Mouse (Mus musculus) cerebellum, postnatal 36 days (tissue): ENCODE results near the gene R3hdml.

ENCODE experiments used
- DNase-seq, 2 experiments: peaks; one replicate each; pipeline ENCODE4 v3.0.0; 2021 to 2022; ENCODE audit warnings: mixed read lengths in 2 of 2

R3hdml gene

DNA sequence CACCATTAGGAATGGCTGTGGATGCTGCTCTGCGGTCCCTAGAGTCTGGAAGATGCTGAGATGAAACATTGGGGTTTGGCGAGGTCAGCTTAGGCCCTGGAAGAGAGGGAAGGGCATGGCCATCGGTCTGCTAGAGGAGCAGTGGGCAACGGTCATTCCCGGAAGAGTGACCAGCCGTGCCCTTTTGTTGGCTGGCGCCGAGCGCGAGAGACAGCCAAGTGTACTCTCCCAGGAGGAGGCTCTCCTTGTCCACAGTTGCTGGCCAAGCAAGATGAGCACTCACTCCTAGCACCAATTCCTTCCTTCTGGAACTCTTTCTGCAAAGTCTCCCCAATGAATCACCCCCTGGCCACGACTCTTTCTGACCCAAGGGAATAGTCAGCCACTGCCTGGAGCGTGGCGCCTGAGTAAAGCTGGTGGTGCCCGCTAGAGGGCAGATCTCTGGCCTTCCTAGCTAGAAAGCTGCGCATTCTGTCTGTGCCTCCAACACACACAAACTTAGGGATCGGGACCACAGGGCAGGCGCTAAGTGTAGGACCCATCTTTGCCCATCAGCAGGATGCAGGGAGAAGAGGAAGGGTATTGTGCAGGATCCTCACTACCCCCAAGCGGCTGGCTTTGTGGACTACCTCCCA lies 11.8 kb upstream of the R3hdml start:
- DNase-seq = peak in 1 of 2 experiments; percentile 30

DNA sequence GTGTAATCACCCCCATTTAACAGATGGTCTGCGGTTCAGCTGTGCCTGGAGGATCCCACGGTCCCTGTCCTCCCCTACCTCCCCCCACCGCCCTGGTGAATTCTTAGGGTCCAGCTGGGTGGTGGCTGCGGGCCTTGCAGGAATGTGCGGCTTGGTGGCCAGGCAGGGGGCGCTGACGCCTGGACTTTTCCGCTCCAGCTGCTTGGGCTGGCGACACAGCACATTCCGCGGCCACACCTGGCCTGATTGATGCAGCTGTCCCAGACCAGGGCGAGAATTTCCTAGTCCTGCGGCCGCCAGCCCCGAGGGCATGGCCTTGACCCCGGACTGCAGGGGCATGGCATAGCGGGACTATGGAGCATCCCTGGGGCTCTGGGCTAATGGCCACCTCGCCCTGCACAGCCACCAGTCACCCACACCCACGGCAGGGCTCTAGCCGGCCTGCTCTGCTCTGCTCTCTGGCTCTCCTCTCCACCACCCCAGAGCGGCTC lies 10.5 kb upstream of the R3hdml start:
- no peak for DNase-seq

DNA sequence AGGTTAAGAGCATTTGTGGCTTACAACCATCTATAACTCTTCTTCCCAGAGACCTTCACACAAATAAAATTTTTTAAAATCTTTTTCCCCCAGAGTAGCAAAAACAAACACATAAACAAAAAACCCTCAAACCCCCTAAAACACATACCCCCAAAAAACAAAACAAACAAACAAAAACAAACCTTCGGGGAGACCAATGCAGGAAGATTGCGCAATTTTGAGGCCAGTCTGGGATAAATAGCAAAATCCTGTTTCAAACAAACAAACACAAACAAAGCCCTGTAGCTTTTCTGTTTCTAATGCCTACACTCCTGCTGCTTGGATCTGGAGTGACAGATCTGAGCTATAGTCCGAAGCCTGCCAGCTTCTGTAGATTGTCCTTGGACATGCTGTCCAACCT lies 4.8 kb upstream of the R3hdml start:
- DNase-seq = no peak

DNA sequence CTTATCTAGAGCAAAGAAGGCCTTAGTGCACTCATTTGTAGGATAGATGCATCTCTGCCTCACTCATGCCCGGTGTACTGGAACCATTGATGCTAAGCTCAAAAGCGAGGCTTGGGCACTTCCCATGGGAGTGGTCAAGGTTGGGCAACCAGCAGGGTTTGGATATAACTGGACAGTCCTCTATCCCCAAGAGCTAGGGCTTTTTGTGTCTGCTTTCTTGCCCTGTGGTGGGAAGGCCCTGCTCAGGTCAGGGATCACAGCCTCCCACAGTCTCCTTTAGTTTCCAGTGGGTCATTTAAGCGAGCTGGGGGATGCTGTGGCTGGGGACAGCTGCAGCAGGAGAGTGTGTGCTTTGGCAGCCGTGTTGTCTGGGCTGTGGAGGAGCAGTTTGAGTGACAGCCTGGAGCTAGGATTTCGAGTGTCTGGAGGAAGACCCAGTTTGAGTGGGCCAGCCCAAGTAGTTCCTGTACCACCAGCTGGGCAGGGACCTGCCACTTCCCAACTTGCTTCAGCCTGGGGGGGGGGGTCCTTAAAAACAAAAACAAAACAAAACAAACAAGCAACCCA lies 2.3 kb upstream of the R3hdml start:
- no peak for DNase-seq

DNA sequence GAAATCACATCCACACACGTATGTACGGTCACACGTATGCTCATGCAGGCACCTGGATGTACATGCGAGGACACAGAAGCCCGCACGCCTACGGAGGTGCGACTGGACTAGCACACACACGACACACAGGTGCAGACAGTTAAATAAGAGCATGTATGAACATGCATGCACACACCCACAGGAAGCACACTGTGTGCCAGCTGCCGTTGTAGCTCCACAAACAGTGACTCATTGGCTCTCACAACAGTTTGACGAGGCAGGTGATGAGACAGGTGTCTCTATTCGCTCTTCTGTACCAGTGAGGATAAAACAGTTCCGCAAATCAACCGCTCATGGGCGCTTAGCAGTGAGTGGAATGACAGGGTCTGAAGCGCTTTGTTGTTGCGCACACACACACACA lies 1.5 kb upstream of the R3hdml start:
- no peak for DNase-seq

DNA sequence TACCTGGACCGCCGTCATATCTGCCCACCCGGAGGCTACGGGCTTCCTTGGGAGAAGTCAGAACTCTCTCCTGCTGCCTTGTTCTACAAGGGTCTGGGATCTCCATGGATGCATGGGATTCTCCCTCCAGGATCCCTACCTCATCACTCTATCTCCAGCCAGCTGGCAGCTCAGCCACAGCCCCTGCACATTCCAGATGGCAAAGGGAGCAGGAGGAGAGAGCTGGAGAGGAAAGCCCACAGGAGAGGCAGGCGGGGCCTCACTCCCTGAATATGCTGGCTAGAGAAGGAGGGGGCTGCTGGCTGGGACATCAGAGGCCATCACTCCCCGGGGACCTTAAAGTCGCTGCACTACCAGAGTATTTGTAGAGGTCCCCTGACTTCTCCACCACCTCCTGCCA lies 767 bp upstream of the R3hdml start:
- no peak for DNase-seq

DNA sequence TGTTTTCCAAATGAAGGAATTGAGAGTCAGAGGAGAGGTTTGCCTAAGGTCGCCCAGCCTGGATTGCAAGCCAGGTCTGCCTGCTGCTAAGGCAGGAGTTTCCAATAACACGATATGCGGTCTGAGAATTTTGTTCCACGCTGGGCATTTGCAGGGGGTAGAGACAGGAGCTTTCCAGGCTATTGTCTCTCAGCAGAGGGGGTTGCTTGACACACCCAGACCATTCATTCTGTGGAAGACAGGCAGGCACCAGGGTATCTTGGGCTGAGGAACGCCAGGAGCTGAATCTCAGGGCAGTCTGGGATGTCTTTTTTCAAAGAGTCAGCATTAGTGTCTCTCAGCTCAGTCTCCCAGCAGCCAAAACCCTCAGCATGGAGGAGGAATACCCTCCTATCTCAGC lies 913 bp downstream of the R3hdml start:
- DNase-seq = no peak

DNA sequence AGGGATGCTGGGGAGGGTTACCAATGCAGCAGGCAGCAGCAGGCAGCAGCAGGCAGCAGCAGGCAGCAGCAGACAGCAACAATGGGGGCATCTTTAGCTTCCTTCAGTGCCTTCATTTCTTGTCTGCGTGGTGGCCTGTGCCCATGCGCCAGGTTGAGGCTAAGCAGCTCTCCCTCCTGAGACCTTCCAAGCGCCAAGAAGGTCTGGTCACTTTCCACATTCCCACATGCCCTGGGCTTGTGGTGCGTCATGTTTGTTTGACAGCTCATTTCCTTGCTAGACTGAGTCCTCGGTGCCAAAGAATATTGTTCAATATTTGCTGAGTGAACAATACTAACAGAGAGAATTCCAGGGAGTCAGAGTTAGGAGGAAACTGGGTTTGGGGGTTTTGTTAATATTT lies 1.9 kb downstream of the R3hdml start:
- DNase-seq = no peak

DNA sequence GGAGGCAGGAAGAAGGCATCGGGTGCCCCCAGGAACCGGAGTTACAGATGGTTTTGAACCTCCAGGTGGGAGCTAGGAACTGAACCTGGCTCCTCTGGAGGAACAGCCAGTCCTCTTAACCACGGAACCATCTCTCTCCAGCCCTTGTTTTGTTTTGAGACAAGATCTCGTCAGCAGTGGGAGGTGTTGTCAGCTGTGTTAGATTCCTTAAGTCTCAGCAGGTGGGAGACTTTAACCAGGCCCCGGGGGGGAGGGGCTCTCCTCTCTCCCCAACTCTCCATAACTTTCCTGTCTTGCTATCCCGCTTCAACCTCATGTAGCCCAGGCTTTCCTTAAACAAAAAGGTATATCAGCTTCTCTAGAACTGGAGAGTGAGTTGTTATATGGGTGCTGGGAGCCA lies 2.3 kb downstream of the R3hdml start:
- no peak for DNase-seq

DNA sequence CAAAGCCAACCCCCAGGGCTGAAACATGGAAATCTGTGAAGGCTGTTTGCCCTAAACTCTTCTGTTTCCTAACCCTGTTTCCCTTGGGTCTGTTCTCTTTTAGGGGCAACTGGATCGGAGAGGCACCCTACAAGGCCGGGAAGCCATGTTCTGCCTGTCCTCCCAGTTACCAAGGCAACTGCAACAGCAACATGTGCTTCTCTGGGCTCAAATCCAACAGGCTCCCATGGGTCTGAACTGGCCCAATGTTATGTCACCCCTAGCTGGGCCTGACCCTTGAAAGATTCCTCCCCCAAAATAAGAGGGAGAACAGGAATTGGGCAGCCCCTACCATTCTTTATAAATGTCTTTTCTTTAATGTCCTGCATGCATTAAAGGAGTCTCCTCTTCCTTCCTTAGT lies 10.1 kb downstream of the R3hdml start:
- no peak for DNase-seq

DNA sequence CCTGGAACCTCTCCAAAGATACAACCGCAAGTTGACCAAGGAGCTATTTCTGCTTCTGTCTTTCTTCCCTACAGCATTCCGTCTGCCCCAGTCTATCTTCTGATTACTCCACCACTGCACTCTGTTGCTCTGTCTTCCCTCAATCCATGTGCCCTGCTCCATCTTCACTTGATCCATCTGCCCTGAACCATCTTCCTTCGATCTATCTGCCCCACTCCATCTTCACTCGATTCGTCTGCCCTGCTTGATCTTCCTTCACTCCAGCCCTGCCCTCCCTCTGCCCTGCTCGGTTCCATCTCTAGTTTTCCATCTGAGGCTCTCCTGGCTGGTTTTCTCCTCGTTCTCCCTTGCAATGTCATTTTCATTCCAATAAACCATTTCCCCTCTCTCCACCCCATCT lies 11.1 kb downstream of the R3hdml start:
- DNase-seq = no peak

DNA sequence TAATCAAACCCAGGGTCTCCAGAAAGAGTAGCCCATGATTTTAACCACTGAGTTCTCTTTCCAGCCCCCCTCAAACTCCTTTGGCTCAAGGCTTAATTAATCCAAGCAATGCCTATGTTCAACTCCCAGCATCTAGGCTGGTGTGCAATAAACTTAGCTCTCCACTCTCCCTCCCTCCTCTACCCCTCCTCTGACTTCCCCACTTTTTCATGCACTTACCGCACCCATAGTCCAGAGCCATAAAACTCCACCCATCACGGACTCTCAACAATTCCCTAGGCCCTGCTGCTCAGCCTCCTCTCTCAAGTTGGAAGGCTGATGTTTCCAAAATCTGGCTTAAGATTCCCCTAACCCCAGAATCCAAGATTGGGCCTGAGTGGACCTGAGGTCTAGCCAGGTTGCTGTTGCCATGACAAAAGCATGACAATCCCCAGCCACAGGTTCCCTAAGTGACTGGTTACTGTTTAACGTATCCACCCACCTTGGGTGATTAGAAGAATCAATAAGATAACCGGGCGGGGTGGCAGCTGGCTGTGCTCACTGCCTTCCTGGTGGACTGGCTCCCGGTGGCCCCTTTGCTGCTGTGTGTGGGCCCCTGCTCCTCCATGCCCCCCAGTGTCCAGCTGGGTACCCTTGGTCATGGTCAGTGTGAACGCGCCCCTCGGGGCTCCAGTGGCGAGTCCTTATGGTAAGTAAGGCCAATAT lies 14.3 kb downstream of the R3hdml start, which contains the start of gene Hnf4a:
Gene Hnf4a, plus strand, starts transcription at position 509 of the 705 bp plus-strand sequence.
- DNase-seq = no peak

DNA sequence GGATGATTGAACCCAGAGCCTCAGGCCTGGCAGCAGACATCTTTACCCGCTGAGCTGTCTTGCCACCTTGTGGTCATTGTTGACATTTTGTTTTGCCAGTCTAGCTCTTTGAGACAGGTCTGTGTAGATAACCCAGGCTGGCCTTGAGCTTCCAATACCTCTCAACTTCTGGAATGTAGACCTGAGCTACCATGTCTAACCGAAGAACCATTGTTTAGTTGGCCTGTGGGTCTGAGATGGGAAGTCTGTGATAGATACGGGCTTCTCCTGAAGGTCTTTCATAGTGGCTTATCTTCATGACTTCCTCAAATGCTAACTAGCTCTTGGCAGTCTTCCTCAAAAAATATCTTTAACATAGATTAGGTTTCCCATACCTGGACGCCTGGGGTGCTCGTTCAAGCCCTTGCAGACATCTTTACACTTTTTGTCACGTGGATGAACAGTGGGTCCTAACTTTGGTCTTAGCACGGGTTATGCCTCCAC lies 33.7 kb downstream of the R3hdml start:
- peak in 1 of 2 experiments; percentile 14 for DNase-seq

DNA sequence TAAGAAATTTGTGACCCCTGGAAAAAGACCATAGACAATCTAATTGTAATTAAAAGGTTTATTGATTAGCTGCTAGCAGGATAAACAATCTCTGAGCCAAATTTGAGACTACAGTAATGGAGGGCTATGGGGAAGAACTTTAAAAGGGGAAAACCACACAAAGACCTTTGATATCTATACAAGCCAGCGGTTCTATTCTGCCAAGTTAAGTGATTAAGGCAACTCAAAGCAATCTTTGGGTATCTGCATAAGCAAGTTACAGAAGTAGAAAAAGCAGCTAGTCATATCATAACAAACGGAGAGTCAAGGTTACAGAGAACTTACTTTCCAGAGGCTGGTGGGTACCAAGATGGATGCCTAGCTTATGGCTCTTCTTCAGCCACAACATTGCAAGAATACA lies 35.4 kb downstream of the R3hdml start:
- DNase-seq = no peak

DNA sequence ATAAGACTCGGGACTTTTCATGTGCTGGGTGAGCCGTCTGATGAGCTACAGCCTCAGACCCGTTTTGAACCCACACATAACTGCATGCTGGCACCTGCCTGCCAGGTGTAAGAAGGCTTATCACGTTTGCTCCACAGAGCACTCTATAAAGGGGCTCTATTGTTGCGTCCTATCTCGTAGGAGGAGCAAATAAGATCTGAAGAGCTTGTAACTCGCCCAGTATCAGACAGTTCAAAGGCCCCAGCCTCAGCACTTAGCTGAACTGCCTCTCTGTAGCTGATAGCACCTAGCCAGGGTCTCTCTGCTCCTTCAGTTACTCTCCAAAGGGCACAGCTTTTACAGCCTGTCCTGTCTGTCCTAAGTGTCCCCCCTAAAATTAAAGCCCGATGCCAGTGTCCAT lies 38.3 kb downstream of the R3hdml start:
- no peak for DNase-seq

DNA sequence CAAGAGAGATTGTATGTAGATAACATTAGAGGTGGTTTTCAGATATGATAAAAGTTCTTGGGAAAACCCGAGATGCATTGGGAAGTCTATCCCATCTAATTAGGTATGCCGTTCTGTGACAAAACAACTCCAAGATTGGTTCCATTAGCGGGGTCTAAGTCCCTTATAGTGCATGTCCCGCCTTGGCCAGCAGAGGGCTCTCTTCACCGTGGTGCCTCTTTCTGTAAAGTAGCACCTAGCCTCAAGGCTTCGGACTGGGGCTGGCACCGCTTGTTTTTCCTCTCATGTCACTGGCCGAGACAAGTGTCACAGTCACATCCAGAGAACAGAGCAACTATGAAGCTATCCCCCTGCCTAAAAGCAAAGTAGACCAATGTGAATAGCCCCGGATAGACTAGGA lies 39.8 kb downstream of the R3hdml start:
- DNase-seq = peak; percentile 84 to 86

DNA sequence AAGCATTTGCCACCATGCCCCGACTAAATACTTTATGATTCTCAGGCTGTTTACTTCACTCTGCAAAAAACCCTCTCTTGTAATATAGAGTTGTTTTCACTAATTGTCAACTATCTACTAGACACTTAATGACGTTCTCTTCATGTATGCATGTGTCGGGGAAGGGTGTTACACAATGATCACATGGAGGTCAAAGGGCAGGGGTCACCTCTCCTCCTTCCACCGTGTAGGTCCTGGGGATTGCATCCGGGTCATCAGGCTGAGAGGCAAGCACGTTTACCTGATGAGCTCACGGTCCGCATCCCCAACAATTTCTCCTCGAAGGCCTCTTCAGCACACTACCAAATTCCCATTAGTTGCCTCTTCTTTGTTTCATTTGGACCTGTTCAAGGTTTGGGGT lies 41.1 kb downstream of the R3hdml start:
- no peak for DNase-seq

DNA sequence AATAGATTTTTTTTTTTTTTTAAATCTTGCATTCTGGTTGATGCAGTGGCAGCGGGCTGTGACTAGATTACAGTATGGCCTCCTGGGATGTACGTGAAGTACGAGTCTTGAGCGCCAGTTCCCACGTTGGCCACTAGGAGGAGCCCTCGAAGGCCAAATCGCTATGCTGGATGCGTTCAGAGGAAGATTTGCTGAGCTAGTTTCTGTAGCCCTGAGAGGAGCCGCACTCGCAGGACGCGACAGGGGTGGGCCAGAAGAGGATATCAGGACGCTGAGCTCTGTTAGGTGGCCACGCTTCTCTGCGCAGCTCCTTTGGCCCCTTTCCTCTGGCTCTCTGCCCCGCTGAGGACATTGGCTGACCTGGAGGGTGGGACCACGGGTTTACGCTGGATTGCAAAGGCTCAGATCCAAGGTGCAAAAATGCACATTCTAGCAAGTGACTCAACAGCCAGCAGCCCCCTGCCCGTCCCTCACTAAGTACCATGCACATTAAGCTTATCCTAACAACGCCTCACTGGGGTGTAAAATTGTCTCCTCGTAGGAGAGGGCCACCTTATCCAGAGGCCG lies 42.9 kb downstream of the R3hdml start:
- peak; percentile 90 to 95 for DNase-seq

DNA sequence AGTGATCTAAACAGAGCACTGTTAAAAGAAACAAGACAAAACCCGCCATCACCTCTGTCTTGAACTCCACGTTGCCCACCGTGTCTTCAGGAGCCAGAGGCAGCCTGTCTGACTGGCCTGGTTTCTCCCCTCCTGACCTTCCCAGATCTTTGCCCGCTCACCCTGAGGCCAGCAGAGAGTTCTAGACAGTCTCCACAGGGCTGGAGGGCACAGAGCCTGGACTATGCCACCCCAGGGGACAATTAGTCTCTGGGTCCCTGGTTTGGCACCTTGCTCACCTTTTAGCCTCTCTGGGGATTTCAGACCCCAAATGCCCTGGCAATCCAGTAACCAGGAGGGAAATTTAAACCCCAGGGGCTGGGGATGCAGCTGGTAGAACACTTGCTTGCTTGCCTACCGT lies 45.3 kb downstream of the R3hdml start:
- DNase-seq = no peak

DNA sequence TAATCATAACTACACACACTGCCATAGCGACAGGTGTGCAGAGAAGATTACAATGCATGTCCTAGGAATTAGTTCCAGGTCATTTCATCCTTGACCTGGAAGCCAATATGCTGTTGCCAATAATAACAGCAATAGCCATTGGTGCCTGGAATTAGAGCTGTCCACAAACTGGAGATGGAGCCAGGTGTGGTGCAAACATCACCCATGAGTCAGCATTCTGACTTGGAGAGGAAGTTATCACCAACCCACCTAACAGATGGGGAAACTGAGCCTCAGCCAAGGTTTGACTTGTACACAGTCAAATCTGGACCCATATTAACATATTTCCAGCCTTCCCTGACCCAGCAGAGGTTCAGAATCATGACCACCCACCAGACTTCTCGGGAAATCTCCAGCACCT lies 46.3 kb downstream of the R3hdml start:
- no peak for DNase-seq

DNA sequence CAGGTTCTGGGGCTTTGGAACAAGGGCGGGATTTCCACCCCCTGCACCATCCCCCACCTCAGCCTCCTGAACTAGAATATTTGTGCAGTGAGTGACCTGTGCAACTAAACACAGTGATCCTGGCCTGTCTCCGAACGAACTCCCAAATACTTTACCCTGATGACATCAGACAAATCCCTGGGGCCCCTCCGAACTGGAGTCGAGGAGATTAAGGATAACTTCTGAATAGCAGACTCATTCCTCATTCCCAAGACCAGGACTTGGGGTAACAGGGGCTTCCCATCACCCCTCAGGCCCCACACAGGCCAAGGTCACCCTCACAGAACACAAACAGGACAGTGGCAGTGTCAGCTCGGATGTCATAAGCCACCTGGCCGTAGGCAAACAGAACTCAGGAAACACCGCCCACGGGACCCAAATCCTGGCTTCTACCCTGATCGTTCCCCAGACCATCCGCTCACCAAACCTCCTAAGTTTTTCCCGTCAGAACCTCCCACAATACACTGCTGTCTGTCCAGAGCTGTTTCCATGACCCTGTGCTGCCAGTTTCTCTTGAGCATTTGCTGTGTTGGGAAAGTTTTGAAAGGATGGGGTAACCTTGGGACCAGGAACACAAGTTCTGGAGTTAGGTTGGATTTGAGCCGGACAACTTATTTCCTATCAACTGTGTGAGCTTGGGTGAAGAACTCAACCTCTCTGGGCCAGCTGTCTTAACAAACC lies 47.4 kb downstream of the R3hdml start:
- no peak for DNase-seq

DNA sequence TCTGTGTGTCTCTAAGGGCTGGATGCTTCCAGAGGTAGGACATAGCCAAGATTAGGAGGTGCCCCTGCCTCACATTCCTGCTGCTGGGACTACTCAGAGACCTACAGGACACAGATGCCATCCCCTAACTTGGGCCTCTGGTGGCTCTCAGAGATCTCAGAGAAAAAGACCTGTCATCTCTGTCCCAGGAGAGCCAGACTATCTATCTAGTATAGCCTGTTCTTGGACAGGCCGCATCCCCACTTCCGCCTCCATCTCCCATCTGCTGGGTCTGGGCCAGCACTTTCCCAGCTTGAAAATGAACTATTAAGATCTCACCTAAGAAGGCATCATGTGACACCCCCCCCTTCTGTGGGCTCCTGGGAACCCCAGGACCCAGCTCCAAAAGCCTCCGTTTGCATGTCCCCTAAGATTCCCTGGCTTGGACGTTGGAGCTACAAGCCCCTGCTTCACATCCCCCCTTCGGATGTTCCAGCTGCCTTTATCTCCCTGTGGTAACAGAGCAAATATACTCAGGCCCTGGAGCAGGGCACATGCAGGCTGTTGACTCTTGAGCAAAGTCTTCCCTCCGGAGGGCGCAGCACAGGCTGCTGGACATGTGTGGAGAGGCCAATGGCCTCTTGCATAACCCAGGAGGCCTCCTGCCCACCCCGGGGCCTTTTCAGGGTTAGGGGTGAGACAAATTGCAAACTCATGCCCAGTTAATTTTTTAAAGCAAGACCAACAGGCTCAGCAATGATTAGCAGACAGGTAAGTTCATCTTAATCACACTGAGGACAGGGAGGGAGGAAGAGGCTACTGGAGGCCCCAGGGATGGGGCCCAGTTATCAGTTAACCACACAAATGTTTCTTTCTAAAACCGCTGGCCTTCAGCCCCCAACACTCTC lies 48.4 kb downstream of the R3hdml start:
- DNase-seq = no peak
